Mouse (Mus musculus): Measurements from ENCODE around the gene Wdr20rt.

- TF ChIP-seq CTCF (IDR thresholded peaks at IDR 0.05): no peak
- TF ChIP-seq POLR2A (IDR thresholded peaks at IDR 0.05; ENCODE audit: insufficient read depth, low read depth, low read length): no peak
- TF ChIP-seq EP300 (IDR thresholded peaks at IDR 0.05; ENCODE audit: insufficient read depth, low read depth, low read length): no peak
Observed at GRCm38 (mm10) chr12:65259139-65260111, 34.1 kb downstream of the Wdr20rt start.

Data from heart, adult 2 months (tissue).